7 mouse cellular contexts compared by ENCODE assay signal in genomic region chr2:126707438-126707779, GRCm38 (mm10). TPM values are rescaled to one million over a fixed set of nuclear protein-coding genes. Genes with fewer than 3 reads are reported as not detected.
DNase-seq lines count a peak whose midpoint lies in the region; ATAC-seq and TF ChIP-seq lines count a peak whose summit lies in the region.

No protein-coding gene starts in this region.

- no peak for DNase-seq in testis, postnatal 14 days (ENCODE audit: low spot score)
- no peak for DNase-seq in liver, embryonic 14.5 days (ENCODE audit: low read depth in 3 of 3, low spot score in 3 of 3)
- DNase-seq in adrenal gland, postnatal 25 days: no peak
- DNase-seq in adrenal gland, adult 18-20 months (ENCODE audit: low spot score in 2 of 2): no peak
- DNase-seq in thymus, postnatal 25 days: no peak

- H3K9me3 ChIP-seq in forebrain, embryonic 15.5 days: no peaks in the 10 kb centered on the region
- no peaks in the 10 kb centered on the region for H3K9me3 ChIP-seq in liver, embryonic 14.5 days (ENCODE audit: control insufficient read depth, low read length)

- peak overlapping the region; percentile 78 for H3K27ac ChIP-seq in testis, adult 2 months (ENCODE audit: control insufficient read depth, insufficient read depth, low read depth, low read length)
- peak overlapping the region; percentile 85 for H3K27ac ChIP-seq in forebrain, embryonic 15.5 days (replicated peaks)
- peak overlapping the region; percentile 9 for H3K27ac ChIP-seq in liver, embryonic 14.5 days

- H3K9ac ChIP-seq in forebrain, embryonic 15.5 days (replicated peaks): peak overlapping the region; percentile 88
- peak overlapping the region; percentile 87 for H3K9ac ChIP-seq in liver, embryonic 14.5 days (replicated peaks)

- peak overlapping the region; percentile 54 for H3K4me2 ChIP-seq in forebrain, embryonic 15.5 days (replicated peaks)
- H3K4me2 ChIP-seq in liver, embryonic 14.5 days (ENCODE audit: low read depth): peak overlapping the region; percentile 85

- TF ChIP-seq EP300 in liver, embryonic 14.5 days (IDR thresholded peaks at IDR 0.05; ENCODE audit: low read depth): no peak

- under 1% methylated on average over 22 of the region's 23 CpGs for WGBS in forebrain, embryonic 15.5 days
- 1% methylated on average over 23 of the region's 23 CpGs for WGBS in liver, embryonic 14.5 days (ENCODE audit: insufficient replicate concordance)

- peak overlapping the region; percentile 89 for H3K4me3 ChIP-seq in testis, adult 2 months (ENCODE audit: control insufficient read depth, low read depth, low read length)
- H3K4me3 ChIP-seq in forebrain, embryonic 15.5 days: peak overlapping the region; percentile 88
- H3K4me3 ChIP-seq in liver, embryonic 14.5 days (ENCODE audit: insufficient read depth in 1 of 2, low read depth in 2 of 2, low read length in 2 of 2): peak overlapping the region; percentile 69 to 96

- peaks cover 3% of the 10 kb centered on the region for H3K4me1 ChIP-seq in testis, adult 2 months (ENCODE audit: control insufficient read depth, insufficient read depth, low read length)
- peaks cover 18% of the 10 kb centered on the region for H3K4me1 ChIP-seq in forebrain, embryonic 15.5 days
- H3K4me1 ChIP-seq in liver, embryonic 14.5 days (replicated peaks; ENCODE audit: control insufficient read depth in 2 of 2, insufficient read depth in 2 of 2, low read length in 1 of 2): peaks cover 8 to 9% of the 10 kb centered on the region in 2 experiments

- ATAC-seq in forebrain, embryonic 15.5 days (replicated peaks): peak; percentile 84
- peak; percentile 80 for ATAC-seq in liver, embryonic 14.5 days (ENCODE audit: insufficient read depth)

- H3K27me3 ChIP-seq in testis, adult 2 months (ENCODE audit: control insufficient read depth, insufficient read depth, low read length): no peaks in the 10 kb centered on the region
- H3K27me3 ChIP-seq in forebrain, embryonic 15.5 days: peaks cover 13% of the 10 kb centered on the region; the same call in 1 of the 2 replicates
- no peaks in the 10 kb centered on the region for H3K27me3 ChIP-seq in liver, embryonic 14.5 days (ENCODE audit: control insufficient read depth, insufficient read depth, low read length)

- no peak for TF ChIP-seq CTCF in testis, adult 2 months (IDR thresholded peaks at IDR 0.05; ENCODE audit: control insufficient read depth, insufficient read depth, insufficient replicate concordance, low read depth, low read length)
- TF ChIP-seq CTCF in liver, embryonic 14.5 days (IDR thresholded peaks at IDR 0.05; ENCODE audit: low read depth): no peak

- TF ChIP-seq POLR2A in testis, adult 2 months (IDR thresholded peaks at IDR 0.05; ENCODE audit: control insufficient read depth, low read depth, low read length): no peak

- H3K36me3 ChIP-seq in testis, adult 2 months (ENCODE audit: control insufficient read depth, insufficient read depth, low read length): no peaks in the 10 kb centered on the region
- H3K36me3 ChIP-seq in forebrain, embryonic 15.5 days: no peaks in the 10 kb centered on the region
- no peaks in the 10 kb centered on the region for H3K36me3 ChIP-seq in liver, embryonic 14.5 days (replicated peaks; ENCODE audit: control insufficient read depth, insufficient read depth, low read depth)

RNA-seq across cellular contexts. Expression of gene Usp8, which starts 0.3 kb away (rescaled TPM):
- 103 and 108 TPM in 2 replicates for polyA plus RNA-seq in testis, adult 2 months (2012; rRNA removed)
- polyA plus RNA-seq in forebrain, embryonic 15.5 days (2015; fragmentation: Nextera tagmentation; extraction: Ambion mirVana): 28.2 and 28.6 TPM in 2 replicates
- 8.3 and 12.1 TPM in 2 replicates for polyA plus RNA-seq in liver, embryonic 14.5 days (2012; rRNA removed)
- 17.8 and 18.8 TPM in 2 replicates for polyA plus RNA-seq in liver, embryonic 14.5 days (2014; fragmentation: Nextera tagmentation; extraction: Ambion mirVana)
- 80.1 and 81.6 TPM in 2 replicates for total RNA-seq in adrenal gland, postnatal 25 days (2021)
- total RNA-seq in adrenal gland, adult 18-20 months (2021): 10 to 100 TPM; 67.4 to 77.4 TPM

RNA-seq across cellular contexts. Expression of gene Gabpb1, which starts 31.3 kb away (rescaled TPM):
- polyA plus RNA-seq in testis, adult 2 months (2012; rRNA removed): 21.7 and 24.5 TPM in 2 replicates
- polyA plus RNA-seq in forebrain, embryonic 15.5 days (2015; fragmentation: Nextera tagmentation; extraction: Ambion mirVana): 57.4 and 58.1 TPM in 2 replicates
- polyA plus RNA-seq in liver, embryonic 14.5 days (2012; rRNA removed): 8.1 and 9.4 TPM in 2 replicates
- 23.1 and 25.7 TPM in 2 replicates for polyA plus RNA-seq in liver, embryonic 14.5 days (2014; fragmentation: Nextera tagmentation; extraction: Ambion mirVana)
- total RNA-seq in adrenal gland, postnatal 25 days (2021): 18.4 and 19.6 TPM in 2 replicates
- total RNA-seq in adrenal gland, adult 18-20 months (2021): 10 to 100 TPM; 12.9 to 23.8 TPM

Comparison
In these comparisons a context has a peak if more than half of its experiments do, and no peak if none do; other contexts are left out.
1. H3K27ac ChIP-seq: peak in every context shown above with its lines; median percentile 85 in forebrain, embryonic 15.5 days; 78 in testis, adult 2 months; 9 in liver, embryonic 14.5 days.